Mouse (Mus musculus): ENCODE data around the gene Emx1.
"Not testable (repeated sequence)": the region's sequence is repeated elsewhere in the genome, so short reads cannot be mapped to it uniquely, and the experiment has no call there.

Emx1 gene

GRCm38 (mm10) chr6:85187340-85188211 is at the start of gene Emx1:
Emx1 (plus strand) TSS chr6:85187438.
- peak; percentile 59 to 67 for DNase-seq (ENCODE audit: low spot score in 2 of 2)

DNA sequence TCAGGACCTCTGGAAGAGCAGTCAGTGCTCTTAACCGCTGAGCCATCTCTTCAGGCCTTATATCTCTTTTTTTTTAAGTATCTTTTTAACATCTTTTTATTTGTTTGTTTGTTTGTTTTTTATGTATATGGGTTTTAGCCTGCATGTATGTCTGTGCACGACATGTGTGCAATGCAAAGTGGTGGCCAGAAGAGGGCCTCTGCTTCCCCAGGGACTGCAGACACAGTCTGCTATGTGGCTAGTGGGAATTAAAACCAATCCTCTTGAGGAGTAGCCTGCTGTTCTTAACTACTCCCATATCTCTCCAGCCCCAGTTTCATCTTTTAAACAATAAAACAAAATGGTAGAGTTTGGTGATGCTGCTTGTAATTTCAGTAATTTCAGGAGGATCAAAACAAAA is 47.7 kb upstream of the Emx1 start:
- DNase-seq (ENCODE audit: low spot score in 2 of 2) = no peak

- peak in 1 of 2 experiments; percentile 34 for DNase-seq (ENCODE audit: low spot score in 2 of 2)
Measured at GRCm38 (mm10) chr6:85141013-85141412, 46.2 kb upstream of the Emx1 start.

DNA sequence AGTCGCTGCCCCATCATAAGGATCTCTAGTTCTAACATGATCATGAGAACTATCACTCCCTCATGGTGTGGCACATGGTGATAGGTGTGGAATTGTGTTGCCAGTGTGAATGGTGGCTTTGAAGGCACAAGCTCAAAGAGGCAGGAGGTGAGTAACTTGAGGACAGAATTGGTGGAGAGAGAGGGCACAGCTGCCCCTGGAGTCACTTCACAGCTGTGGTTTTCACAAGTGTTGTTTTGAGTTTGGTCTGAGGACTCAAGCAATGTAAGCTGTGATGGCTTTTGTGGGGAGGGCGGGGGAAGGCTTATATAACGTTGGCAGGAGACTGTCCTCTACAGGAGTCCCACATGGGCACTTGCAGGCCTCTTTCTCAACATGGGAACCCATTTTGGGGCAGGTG is 42.8 kb upstream of the Emx1 start:
- DNase-seq (ENCODE audit: low spot score in 2 of 2) = no peak

DNA sequence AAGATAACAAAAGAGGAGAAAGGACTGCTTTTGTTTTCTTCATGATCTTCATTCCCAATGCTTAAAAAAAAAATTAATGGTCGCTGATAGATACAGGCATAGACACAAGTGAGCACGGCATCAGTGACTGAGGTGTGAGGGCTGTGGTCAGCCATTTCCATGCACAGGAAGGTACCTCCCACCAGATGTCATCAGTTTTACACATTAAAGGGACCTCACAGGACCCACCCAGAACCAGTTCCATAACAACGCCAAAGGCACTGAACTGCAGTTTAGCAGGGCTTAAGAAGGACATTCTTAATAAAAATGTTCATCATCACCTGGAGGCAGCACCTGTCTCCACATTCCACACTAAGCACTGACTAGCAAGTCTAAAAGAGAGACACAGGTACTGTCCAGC is 39.6 kb upstream of the Emx1 start:
- no peak for DNase-seq (ENCODE audit: low spot score in 2 of 2)

DNA sequence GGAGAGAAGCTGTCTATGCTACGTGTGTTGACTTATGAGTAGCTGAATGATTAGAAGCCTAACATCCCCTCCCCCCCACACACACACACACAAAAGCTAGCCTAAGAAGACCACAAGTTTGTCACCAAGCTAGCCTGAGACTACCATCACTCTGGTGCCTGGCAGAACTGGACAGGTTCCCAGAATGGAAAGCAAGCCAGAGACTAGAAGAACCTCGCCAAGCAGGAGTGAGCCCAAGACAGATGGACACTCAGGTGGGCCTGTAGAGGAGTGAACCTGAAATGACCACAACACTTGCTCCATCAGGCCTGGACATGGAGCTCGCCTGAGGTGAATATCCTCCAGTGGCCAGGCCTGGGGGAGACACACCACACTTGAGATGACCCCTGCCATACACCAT is 36.9 kb upstream of the Emx1 start:
- DNase-seq (ENCODE audit: low spot score in 2 of 2) = no peak

- DNase-seq (ENCODE audit: low spot score in 2 of 2) = peak; percentile 51 to 59
Measured at GRCm38 (mm10) chr6:85153970-85154540, 33.2 kb upstream of the Emx1 start.

DNA sequence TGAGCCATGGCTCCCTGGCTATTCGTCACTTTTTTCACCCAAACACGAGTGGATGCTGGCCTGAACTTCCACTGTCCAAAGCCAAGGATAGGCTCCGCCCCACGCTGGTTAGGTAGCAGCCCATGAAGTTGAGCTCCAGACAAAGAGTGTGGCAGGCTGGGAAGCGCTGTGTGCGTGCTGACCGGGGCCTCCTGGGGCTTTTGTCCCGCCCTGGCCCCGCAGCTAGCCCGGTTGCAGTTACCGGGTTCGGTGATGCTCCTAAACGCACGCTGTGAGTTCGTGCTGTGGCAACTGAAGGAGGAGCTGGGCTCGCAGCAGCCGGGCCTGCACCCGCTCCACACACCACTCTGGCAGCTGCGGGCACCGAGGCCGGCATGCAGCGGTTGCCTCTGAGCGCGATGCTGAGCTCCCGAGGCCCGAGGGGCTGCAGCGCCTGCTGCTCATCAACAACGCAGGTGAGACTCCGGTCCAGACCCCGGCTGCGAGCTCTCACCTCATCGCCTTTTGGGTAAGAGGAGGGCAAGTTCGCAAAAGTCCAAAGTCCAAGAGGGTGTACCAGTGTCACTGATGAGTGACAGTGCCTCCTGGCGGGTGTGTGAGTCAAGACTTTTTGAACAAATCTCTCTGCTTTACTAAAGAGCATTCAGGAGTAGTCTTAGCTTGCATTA is 32.2 kb upstream of the Emx1 start:
- DNase-seq (ENCODE audit: low spot score in 2 of 2) = no peak

DNA sequence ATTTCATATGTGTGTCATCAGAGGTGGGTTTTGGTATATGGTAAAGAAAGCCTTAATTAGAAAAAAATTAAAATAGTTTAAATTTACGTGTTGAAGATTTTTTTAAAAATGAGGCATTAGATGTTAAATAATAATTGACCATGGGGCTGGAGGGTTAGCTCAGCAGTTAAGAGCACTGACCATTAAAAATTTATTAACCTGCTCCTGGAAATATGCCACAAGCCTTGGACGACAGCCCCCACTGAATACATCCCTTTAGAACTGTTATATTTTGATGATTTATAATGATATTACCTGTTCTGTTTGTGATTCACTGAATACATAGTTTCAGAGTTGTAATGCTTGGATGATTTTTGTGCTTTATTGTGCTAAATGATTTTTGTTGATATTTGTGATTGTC is 30.7 kb upstream of the Emx1 start:
- not testable (repeated sequence) for DNase-seq (ENCODE audit: low spot score in 2 of 2)

DNA sequence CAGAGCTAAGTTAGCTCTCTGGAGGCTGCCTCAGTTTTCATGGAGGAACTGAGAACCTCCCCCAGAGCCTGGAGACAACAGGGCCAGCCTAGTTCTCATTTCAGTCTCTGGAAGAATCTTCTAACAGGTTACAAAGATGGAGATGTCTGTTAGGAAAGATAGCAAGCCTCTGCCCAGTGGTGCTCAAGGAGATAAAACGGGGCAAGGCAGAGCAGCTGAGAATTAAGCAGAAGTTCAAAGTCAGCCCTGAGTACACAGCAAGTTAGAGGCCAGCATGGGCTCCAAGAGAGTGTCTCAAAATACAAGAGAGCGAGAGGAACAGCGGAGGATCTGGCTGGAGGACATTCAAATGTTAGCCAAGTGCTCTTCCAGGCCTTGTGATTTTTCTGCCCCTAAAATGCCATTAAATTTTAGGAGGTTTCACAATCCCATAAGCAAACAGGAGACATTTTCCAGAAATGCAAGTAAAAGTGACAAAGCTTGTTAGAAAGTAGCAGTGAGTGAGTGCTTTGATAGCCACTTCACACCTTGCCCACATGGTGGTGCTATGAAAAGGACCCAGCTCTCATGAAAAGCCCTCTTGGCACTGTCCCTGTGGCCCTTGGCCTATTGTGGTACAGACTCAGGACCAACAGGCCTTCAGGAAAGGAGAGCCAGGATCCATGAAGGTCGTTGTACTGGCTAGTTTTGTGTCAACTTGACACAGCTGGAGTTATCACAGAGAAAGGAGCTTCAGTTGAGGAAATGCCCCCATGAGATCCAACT is 29.0 kb upstream of the Emx1 start:
- not testable (repeated sequence) for DNase-seq (ENCODE audit: low spot score in 2 of 2)

GRCm38 (mm10) chr6:85159092-85159760 is 28.0 kb upstream of the Emx1 start:
- peak in 1 of 2 experiments; percentile 16 for DNase-seq (ENCODE audit: low spot score in 2 of 2)

GRCm38 (mm10) chr6:85160201-85160923 is 26.9 kb upstream of the Emx1 start:
- peak; percentile 62 for DNase-seq (ENCODE audit: low spot score in 2 of 2)

- DNase-seq (ENCODE audit: low spot score in 2 of 2) = no peak
Measured at GRCm38 (mm10) chr6:85165440-85165921, 21.8 kb upstream of the Emx1 start.

- DNase-seq (ENCODE audit: low spot score in 2 of 2) = no peak
Measured at GRCm38 (mm10) chr6:85179569-85179968, 7.7 kb upstream of the Emx1 start.

- DNase-seq (ENCODE audit: low spot score in 2 of 2) = no peak
Measured at GRCm38 (mm10) chr6:85180036-85180435, 7.2 kb upstream of the Emx1 start.

- no peak for DNase-seq (ENCODE audit: low spot score in 2 of 2)
Measured at GRCm38 (mm10) chr6:85183951-85184350, 3.3 kb upstream of the Emx1 start.

- DNase-seq (ENCODE audit: low spot score in 2 of 2) = no peak
Measured at GRCm38 (mm10) chr6:85186033-85186743, 1.1 kb upstream of the Emx1 start.

DNA sequence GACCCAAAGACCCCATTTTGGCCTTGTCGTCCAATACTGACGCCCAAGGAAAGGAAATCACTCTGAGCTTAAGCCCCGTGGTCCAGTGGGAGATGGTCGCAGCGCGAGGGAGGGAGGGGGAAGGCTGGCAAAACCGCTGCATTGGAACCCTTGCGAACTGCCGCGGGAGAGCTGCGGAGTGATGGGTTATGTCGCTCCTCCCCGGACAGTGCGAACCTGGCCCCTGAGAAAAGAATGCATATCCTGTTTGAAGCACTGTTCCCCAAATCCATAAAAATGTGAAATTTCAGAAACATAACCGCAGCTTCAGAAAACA is 536 bp upstream of the Emx1 start:
- DNase-seq (ENCODE audit: low spot score in 2 of 2) = no peak

DNA sequence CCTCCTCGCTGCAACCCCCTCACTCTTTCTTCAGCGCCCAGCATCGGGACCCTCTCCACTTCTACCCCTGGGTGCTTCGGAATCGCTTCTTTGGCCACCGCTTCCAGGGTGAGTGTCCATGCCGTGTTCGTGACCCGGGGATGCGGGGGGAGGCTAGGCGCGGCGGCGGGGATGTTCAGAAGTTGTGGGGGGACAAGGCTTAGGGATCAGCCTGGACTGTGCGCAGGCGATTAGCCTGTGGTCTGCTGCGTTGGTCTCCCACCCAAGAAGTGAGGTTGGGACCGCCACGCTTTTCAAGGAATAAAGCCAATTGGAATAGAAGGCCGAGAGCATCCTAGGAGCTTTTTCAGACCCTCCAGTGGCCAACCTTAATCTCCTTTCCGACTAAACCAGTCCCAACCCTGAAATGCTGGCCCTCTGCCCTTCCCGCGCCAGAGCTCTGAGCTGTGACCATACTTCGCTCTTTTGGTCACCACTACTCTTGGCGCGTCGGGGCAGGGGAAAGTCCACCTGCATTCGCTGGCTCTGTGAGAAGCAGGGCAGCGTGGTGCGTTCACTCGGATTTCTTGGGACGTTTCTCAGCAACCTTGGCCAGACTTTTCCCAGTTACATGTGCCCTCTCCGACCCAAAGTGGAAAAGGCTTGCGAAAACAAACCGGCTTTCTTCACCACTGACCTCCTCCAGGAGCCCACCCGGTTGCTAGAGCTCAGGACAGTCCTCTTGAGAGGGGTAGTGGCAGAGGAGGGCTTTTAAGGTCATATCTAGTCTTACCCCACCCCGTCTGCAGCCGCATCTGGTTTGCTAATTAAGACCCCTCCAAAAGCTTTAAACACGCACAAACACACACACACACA is 1.2 kb downstream of the Emx1 start:
- no peak for DNase-seq (ENCODE audit: low spot score in 2 of 2)
